Mouse (Mus musculus) embryonic facial prominence, embryonic 15.5 days (tissue): ENCODE measurements around the gene Ptprb. TPM values are rescaled to one million over a fixed set of nuclear protein-coding genes. Genes with fewer than 3 reads are reported as not detected.

ENCODE experiments used
- ATAC-seq: fragments of 200-750 bp; cut with Nextera tagmentation; 2 replicates; pipeline ENCODE4 v1.8.0; 2017; ENCODE audit warnings: low read depth, moderate TSS enrichment; ENCODE audit not compliant: insufficient number of reproducible peaks, low FRiP score, low TSS enrichment
- H3K27ac ChIP-seq: fragments of 300-500 bp; sonication (generic); replicated peaks from 2 replicates; pipeline ENCODE4 v1.5.1; 2015; ENCODE audit warnings: mild to moderate bottlenecking, inconsistent platforms
- H3K27me3 ChIP-seq: fragments of 300-500 bp; sonication (generic); 2 replicates; pipeline ENCODE4 v1.6.1; 2015; ENCODE audit warnings: inconsistent platforms
- H3K36me3 ChIP-seq: fragments of 300-500 bp; sonication (generic); 2 replicates; pipeline ENCODE4 v1.6.1; 2015; ENCODE audit warnings: mild to moderate bottlenecking, inconsistent platforms
- H3K4me1 ChIP-seq: fragments of 300-500 bp; sonication (generic); 2 replicates; pipeline ENCODE4 v1.6.1; 2015; ENCODE audit warnings: inconsistent platforms
- H3K4me2 ChIP-seq: fragments of 300-500 bp; sonication (generic); replicated peaks from 2 replicates; pipeline ENCODE4 v1.6.1; 2015; ENCODE audit warnings: mild to moderate bottlenecking, inconsistent platforms
- H3K4me3 ChIP-seq: fragments of 300-500 bp; sonication (generic); replicated peaks from 2 replicates; pipeline ENCODE4 v1.5.1; 2015; ENCODE audit warnings: mild to moderate bottlenecking, inconsistent platforms
- H3K9ac ChIP-seq: fragments of 300-500 bp; sonication (generic); 2 replicates; pipeline ENCODE4 v1.6.1; 2015; ENCODE audit warnings: inconsistent platforms
- H3K9me3 ChIP-seq: fragments of 300-500 bp; sonication (generic); replicated peaks from 2 replicates; pipeline ENCODE4 v1.6.1; 2016; ENCODE audit warnings: inconsistent platforms
- WGBS: fragments of 180-500 bp; shearing (Covaris S2); methylation state at CpG from one replicate; pipeline ENCODE4 v1.1.7; 2015; 5-methylcytosine and 5-hydroxymethylcytosine counted together
- polyA plus RNA-seq: library from polyadenylated mRNA; unstranded; fragments of >200 nt; fragmentation: Nextera tagmentation; extraction: Ambion mirVana; gene quantifications from 2 replicates; pipeline ENCODE4 v1.2.1, GENCODE M21; 2015

Gene Ptprb
- polyA plus RNA-seq, 1 experiment from 2014 or later, result 2.9 TPM

GRCm38 (mm10) chr10:116382826-116383685, 107.7 kb downstream of the Ptprb start:
- H3K4me1 ChIP-seq, result peaks cover 11% of the 10 kb centered on the region
- 63% methylated on average over 13 of the region's 13 CpGs for WGBS
- ATAC-seq, result no peak
- H3K9ac ChIP-seq, result no peak overlapping the region
- no peak overlapping the region for H3K27ac ChIP-seq
- H3K4me2 ChIP-seq, result no peak overlapping the region
- no peak overlapping the region for H3K4me3 ChIP-seq
- H3K9me3 ChIP-seq, result no peaks in the 10 kb centered on the region
- H3K27me3 ChIP-seq, result no peaks in the 10 kb centered on the region
- H3K36me3 ChIP-seq, result no peaks in the 10 kb centered on the region

GRCm38 (mm10) chr10:116384401-116384800, 109.1 kb downstream of the Ptprb start:
- H3K36me3 ChIP-seq, result no peaks in the 10 kb centered on the region
- peaks cover 11% of the 10 kb centered on the region for H3K4me1 ChIP-seq
- H3K4me3 ChIP-seq, result no peak overlapping the region
- H3K4me2 ChIP-seq, result no peak overlapping the region
- no peaks in the 10 kb centered on the region for H3K9me3 ChIP-seq
- no peak for ATAC-seq
- H3K27ac ChIP-seq, result no peak overlapping the region
- no peaks in the 10 kb centered on the region for H3K27me3 ChIP-seq
- WGBS, result 72% methylated on average over 4 of the region's 4 CpGs
- H3K9ac ChIP-seq, result no peak overlapping the region

DNA sequence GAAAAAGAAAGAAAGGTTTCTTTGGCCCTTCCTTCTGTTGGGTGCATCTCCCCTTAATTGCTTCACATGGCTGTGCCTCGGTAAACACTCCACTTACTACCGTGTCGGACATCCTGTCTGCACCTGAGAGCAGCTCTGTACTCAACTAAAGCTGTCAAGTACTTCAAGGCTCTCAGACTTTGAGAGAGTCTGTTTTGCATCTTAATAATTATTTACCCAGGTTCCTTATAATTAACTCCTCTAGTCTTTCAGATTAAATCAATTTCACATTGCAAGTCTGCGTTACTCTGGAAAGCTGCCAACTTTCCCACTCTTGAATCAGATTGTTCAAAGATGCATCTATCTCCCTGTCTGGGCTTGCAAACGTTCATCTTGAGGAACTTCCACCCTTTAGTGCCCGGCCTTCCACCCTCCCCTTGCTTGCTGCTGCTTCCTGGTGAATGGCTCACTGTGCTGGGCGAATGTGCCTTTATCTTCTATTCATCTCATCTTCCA, 111.1 kb downstream of the Ptprb start:
- Histone ChIP-seq H3K9me3 (no peaks in the 10 kb centered on the region), H3K36me3 (no peaks in the 10 kb centered on the region), H3K4me1 (peaks cover 11% of the 10 kb centered on the region), H3K27ac (no peak overlapping the region), H3K27me3 (no peaks in the 10 kb centered on the region), H3K4me3 (no peak overlapping the region), H3K9ac (no peak overlapping the region), H3K4me2 (no peak overlapping the region)
- 17% methylated on average over 7 of the region's 7 CpGs for WGBS
- no peak for ATAC-seq

DNA sequence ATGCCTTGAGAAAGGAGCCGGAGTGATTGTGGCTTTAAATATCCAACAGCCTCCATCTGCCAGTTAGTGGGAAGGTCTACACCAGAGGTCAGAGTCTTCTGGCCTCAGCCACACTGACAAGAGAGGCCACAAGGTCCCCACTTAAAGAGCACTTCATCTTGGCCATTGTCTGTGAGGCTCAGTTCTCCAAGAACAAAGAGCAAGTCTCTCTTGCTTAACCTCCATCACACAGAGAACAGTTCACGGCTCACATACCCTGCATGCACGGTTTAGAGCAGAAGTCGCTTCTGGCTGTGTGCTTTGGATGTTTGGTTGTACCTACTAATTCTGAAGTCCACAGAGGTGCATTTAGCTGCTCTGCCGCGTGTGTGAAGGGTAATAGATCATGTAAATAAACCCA, 113.5 kb downstream of the Ptprb start:
- peaks cover 15% of the 10 kb centered on the region for H3K4me1 ChIP-seq
- ATAC-seq, result no peak
- 66% methylated on average over 6 of the region's 6 CpGs for WGBS

DNA sequence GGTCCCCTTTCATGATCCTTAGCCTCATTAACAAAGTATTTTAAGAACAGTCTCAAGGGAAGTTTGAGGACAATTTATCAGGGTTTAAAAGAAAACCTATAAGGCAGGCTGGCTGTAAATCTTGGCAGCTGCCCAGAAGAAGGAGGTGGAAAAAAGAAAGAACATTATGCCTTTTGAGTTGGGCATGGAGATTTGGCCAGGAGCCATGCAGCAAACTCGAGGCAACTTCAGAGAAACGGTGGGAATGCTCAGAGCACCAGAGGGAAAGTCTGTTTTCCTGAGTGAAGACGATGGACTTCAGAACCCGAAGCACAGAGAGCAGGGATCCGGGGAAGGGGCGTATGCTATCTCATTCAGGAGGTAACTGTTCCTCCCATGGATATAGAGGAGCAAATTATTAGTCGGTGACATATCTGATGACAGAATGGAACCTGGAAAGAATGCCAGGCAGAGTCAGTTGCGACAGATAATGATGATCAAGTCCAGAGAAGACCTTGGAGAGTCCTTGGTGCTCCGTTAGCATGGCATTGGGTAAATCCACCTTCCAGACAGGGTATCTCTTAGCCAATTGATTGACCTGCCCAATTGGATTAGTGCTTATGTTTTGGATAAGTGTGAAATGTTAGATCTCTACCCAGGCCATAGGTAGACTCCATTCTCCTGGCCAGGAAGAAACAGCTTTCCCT, 118.6 kb downstream of the Ptprb start:
- no peak for ATAC-seq
- Histone ChIP-seq H3K4me1 (peaks cover 13% of the 10 kb centered on the region), H3K27ac (peak overlapping the region; percentile 34; the same call in 1 of the 2 replicates), H3K4me2 (no peak overlapping the region), H3K27me3 (no peaks in the 10 kb centered on the region), H3K4me3 (no peak overlapping the region), H3K36me3 (no peaks in the 10 kb centered on the region), H3K9ac (no peak overlapping the region), H3K9me3 (no peaks in the 10 kb centered on the region)
- 46% methylated on average over 9 of the region's 9 CpGs for WGBS

More for the DNA sequence above, 113.5 kb downstream of the Ptprb start:
- H3K4me3 ChIP-seq, result no peak overlapping the region
- H3K9me3 ChIP-seq, result no peaks in the 10 kb centered on the region
- no peaks in the 10 kb centered on the region for H3K36me3 ChIP-seq
- no peak overlapping the region for H3K4me2 ChIP-seq
- H3K9ac ChIP-seq, result no peak overlapping the region
- H3K27me3 ChIP-seq, result no peaks in the 10 kb centered on the region
- no peak overlapping the region for H3K27ac ChIP-seq

GRCm38 (mm10) chr10:116394585-116394984, 119.3 kb downstream of the Ptprb start:
- Histone ChIP-seq H3K4me1 (peaks cover 13% of the 10 kb centered on the region), H3K36me3 (no peaks in the 10 kb centered on the region), H3K9ac (no peak overlapping the region), H3K27me3 (no peaks in the 10 kb centered on the region), H3K4me2 (no peak overlapping the region), H3K9me3 (no peaks in the 10 kb centered on the region), H3K27ac (no peak overlapping the region; the same call in 1 of the 2 replicates), H3K4me3 (no peak overlapping the region)
- WGBS, result 13% methylated on average over 4 of the region's 4 CpGs
- peak; percentile 63 for ATAC-seq

GRCm38 (mm10) chr10:116396279-116396678, 121.0 kb downstream of the Ptprb start:
- no peaks in the 10 kb centered on the region for H3K9me3 ChIP-seq
- 77% methylated on average over 5 of the region's 5 CpGs for WGBS
- ATAC-seq, result no peak

GRCm38 (mm10) chr10:116396966-116397365, 121.6 kb downstream of the Ptprb start:
- no peaks in the 10 kb centered on the region for H3K27me3 ChIP-seq
- H3K36me3 ChIP-seq, result no peaks in the 10 kb centered on the region
- ATAC-seq, result no peak
- WGBS, result 85% methylated on average over 13 of the region's 13 CpGs
- H3K4me3 ChIP-seq, result no peak overlapping the region
- no peak overlapping the region for H3K9ac ChIP-seq
- H3K4me1 ChIP-seq, result peaks cover 13% of the 10 kb centered on the region
- H3K4me2 ChIP-seq, result no peak overlapping the region
- H3K27ac ChIP-seq, result no peak overlapping the region
- H3K9me3 ChIP-seq, result no peaks in the 10 kb centered on the region

More at GRCm38 (mm10) chr10:116396279-116396678, 121.0 kb downstream of the Ptprb start:
- no peak overlapping the region for H3K4me2 ChIP-seq
- H3K27me3 ChIP-seq, result no peaks in the 10 kb centered on the region
- H3K4me3 ChIP-seq, result no peak overlapping the region
- no peak overlapping the region for H3K27ac ChIP-seq
- no peak overlapping the region for H3K9ac ChIP-seq
- H3K36me3 ChIP-seq, result no peaks in the 10 kb centered on the region
- H3K4me1 ChIP-seq, result peaks cover 13% of the 10 kb centered on the region

DNA sequence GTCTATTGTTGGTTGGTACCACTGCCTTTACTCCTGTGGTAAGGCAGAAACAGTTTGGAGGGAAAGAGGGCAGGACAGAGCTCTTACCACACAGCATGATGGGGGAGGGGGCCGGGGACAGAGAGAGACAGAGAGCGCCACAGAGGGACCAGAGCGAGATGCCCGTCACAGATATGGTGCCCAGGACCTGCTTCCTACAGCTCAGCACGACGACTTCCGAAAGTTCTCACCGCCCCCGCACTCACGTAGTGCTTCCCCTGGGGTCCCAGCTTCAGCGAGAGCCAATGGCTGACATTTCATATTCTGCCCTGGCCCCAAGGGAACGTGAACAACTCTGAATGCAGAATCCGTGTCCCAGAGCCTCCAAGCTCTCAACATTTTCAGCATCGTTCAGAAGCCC, 122.2 kb downstream of the Ptprb start:
- no peak overlapping the region for H3K27ac ChIP-seq
- H3K9ac ChIP-seq, result no peak overlapping the region
- no peak overlapping the region; the same call in 1 of the 2 replicates for H3K4me3 ChIP-seq
- peaks cover 13% of the 10 kb centered on the region for H3K4me1 ChIP-seq
- peak overlapping the region; percentile 19; the same call in 1 of the 2 replicates for H3K4me2 ChIP-seq
- WGBS, result 36% methylated on average over 14 of the region's 14 CpGs
- no peaks in the 10 kb centered on the region for H3K9me3 ChIP-seq
- H3K36me3 ChIP-seq, result no peaks in the 10 kb centered on the region
- H3K27me3 ChIP-seq, result no peaks in the 10 kb centered on the region
- ATAC-seq, result no peak

- H3K27me3 ChIP-seq, result no peaks in the 10 kb centered on the region
- 53% methylated on average over 12 of the region's 12 CpGs for WGBS
- peak overlapping the region; percentile 19; the same call in 1 of the 2 replicates for H3K4me2 ChIP-seq
- no peak overlapping the region for H3K9ac ChIP-seq
- H3K4me3 ChIP-seq, result no peak overlapping the region
- H3K4me1 ChIP-seq, result peaks cover 13% of the 10 kb centered on the region
- H3K9me3 ChIP-seq, result no peaks in the 10 kb centered on the region
- no peak overlapping the region for H3K27ac ChIP-seq
- no peaks in the 10 kb centered on the region for H3K36me3 ChIP-seq
- ATAC-seq, result no peak
Observed at GRCm38 (mm10) chr10:116397973-116398372, 122.7 kb downstream of the Ptprb start.

GRCm38 (mm10) chr10:116402742-116403425, 127.6 kb downstream of the Ptprb start:
- no peaks in the 10 kb centered on the region for H3K4me1 ChIP-seq
- no peaks in the 10 kb centered on the region for H3K36me3 ChIP-seq
- WGBS, result 73% methylated on average over 6 of the region's 6 CpGs
- no peak overlapping the region for H3K4me3 ChIP-seq
- no peak for ATAC-seq
- H3K9ac ChIP-seq, result no peak overlapping the region
- H3K4me2 ChIP-seq, result no peak overlapping the region
- no peak overlapping the region for H3K27ac ChIP-seq
- H3K27me3 ChIP-seq, result no peaks in the 10 kb centered on the region
- no peaks in the 10 kb centered on the region for H3K9me3 ChIP-seq
